Mouse (Mus musculus) ES-Bruce4 (cell line): Measurements from ENCODE around the gene Bace2.

Experiments used
- CTCF ChIP-seq: IDR thresholded peaks from one replicate; pipeline ENCODE4 v1.8.1; 2011; ENCODE audit warnings: low read depth, low read length
- EP300 ChIP-seq: IDR thresholded peaks from 2 replicates; pipeline ENCODE4 v1.6.1; 2011; ENCODE audit warnings: low read depth, low read length; ENCODE audit not compliant: insufficient read depth
- POLR2A ChIP-seq: IDR thresholded peaks from one replicate; pipeline ENCODE4 v1.8.1; 2011; ENCODE audit warnings: low read length; ENCODE audit not compliant: insufficient read depth

DNA sequence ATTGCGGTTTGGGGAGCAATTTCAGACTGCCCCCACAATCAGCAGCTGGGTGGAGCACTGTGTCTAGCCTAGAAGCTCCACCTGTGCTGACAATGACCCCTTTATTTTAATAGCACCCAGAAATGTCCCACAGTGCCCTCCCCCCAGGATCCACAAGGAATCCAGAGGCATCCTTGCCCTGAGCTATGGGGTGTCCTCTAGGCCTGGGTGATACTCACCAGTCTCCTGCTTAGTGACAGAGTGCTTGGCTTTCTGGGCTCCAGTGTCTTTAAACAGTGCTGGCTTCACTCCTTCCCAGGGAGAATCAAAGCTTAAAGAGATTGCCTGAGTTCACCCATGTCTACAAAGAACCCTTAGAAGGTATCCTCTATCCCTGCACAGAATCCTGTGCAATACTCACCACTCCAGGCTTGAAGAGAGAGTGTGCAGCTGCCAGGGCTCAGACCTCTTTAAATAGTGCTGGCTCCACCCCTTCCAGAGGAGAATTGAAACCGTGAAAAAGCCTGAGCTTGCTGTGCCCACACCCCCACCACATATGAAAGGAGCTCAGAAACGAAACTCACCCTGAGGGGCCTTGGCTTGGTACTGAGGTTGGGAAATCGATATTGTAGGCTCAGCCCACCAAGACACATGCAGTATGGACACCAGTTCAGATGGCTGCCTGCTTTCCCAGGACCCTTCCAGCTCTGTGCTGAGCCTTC is 106.1 kb downstream of the Bace2 start, which contains the start of gene Mx1:
- TF ChIP-seq EP300 (no peak), CTCF (no peak), POLR2A (no peak)
